ENCODE assay signal across 9 mouse cellular contexts in the genomic region with DNA sequence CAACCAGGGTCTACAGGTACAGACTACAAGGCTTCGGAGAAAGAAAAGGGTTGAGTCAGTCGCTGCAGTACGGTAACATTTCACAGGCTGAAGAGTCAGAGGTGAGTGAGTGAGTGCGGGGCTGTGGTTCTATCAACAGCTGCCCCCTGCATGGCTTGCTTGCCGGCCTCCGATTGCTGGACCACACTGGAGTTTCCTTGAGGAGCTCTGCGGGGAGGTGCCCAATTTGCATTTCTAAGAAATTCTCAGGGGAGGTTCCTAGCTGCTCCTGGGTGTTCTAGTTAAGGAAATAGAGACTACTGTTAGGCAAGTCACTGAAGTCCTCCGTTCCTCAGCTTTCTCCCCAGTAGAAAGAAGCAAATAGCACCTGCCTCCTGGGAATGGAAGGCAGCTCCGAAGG. TPM values are rescaled to one million over a fixed set of nuclear protein-coding genes. Genes with fewer than 3 reads are reported as not detected.
A peak's percentile ranks its signal among the peaks of the same experiment; 100 is the strongest.
DNase-seq lines count a peak whose midpoint lies in the region; ATAC-seq and TF ChIP-seq lines count a peak whose summit lies in the region.
"Had no signal": no experiment of that assay in that cellular context is flagged by ENCODE, and none has a peak within 500 bp of the region (broad histone marks: within the 10 kb centered on the region; RNA-seq: fewer than 3 reads in every experiment).

No protein-coding gene starts in this region.

- peaks cover 13% of the 10 kb centered on the region; the same call in 1 of the 2 replicates for H3K4me1 ChIP-seq in lung, postnatal 0 days (ENCODE audit: insufficient read depth, low read depth, low read length)
- 0 out of 2 replicates have a peak, but pooled peaks cover 4% of the 10 kb centered on the region for H3K4me1 ChIP-seq in lung, adult 2 months (ENCODE audit: control insufficient read depth, insufficient read depth, low read length)
- peaks cover 32% of the 10 kb centered on the region for H3K4me1 ChIP-seq in forebrain, embryonic 10.5 days
- peaks cover 16% of the 10 kb centered on the region for H3K4me1 ChIP-seq in limb, embryonic 14.5 days (ENCODE audit: control insufficient read depth, insufficient read depth, low read length)
- peaks cover 13% of the 10 kb centered on the region; the same call in 1 of the 2 replicates for H3K4me1 ChIP-seq in stomach, embryonic 14.5 days (ENCODE audit: control insufficient read depth, insufficient read depth, low read length)

- H3K27me3 ChIP-seq in lung, postnatal 0 days (replicated peaks; ENCODE audit: insufficient read depth, low read length) = no peaks in the 10 kb centered on the region
- H3K27me3 ChIP-seq in forebrain, embryonic 10.5 days (ENCODE audit: poor library complexity, severe bottlenecking) = peaks cover 51% of the 10 kb centered on the region
- H3K27me3 ChIP-seq in limb, embryonic 14.5 days (ENCODE audit: control insufficient read depth, insufficient read depth, low read length) = no peaks in the 10 kb centered on the region
- no peaks in the 10 kb centered on the region for H3K27me3 ChIP-seq in stomach, embryonic 14.5 days (ENCODE audit: control insufficient read depth, insufficient read depth, low read length)

- no peak for TF ChIP-seq CTCF in lung, postnatal 0 days (IDR thresholded peaks at IDR 0.05)
- no peak for TF ChIP-seq CTCF in lung, adult 2 months (IDR thresholded peaks at IDR 0.05; ENCODE audit: insufficient read depth, low read length)

- no peak for TF ChIP-seq POLR2A in lung, adult 2 months (IDR thresholded peaks at IDR 0.05; ENCODE audit: borderline replicate concordance, extremely low read depth, low read depth, low read length)
- no peak for TF ChIP-seq POLR2A in limb, embryonic 14.5 days (IDR thresholded peaks at IDR 0.05; ENCODE audit: borderline replicate concordance, extremely low read depth, insufficient read depth, insufficient read length)

- no peaks in the 10 kb centered on the region for H3K9me3 ChIP-seq in lung, postnatal 0 days (ENCODE audit: low read length)
- no peaks in the 10 kb centered on the region for H3K9me3 ChIP-seq in forebrain, embryonic 10.5 days
- no peaks in the 10 kb centered on the region for H3K9me3 ChIP-seq in limb, embryonic 14.5 days (ENCODE audit: control insufficient read depth, low read length)
- no peaks in the 10 kb centered on the region for H3K9me3 ChIP-seq in stomach, embryonic 14.5 days (ENCODE audit: control insufficient read depth, low read depth, low read length)

- H3K9ac ChIP-seq in lung, postnatal 0 days (replicated peaks; ENCODE audit: low read depth) = 0 out of 2 replicates have a peak overlapping the region, but pooled peaks have one; percentile 65
- H3K9ac ChIP-seq in limb, embryonic 14.5 days (ENCODE audit: low read depth, low read length, severe bottlenecking) = peak overlapping the region; percentile 80
- no peak overlapping the region for H3K9ac ChIP-seq in stomach, embryonic 14.5 days (replicated peaks; ENCODE audit: low read depth, low read length)

- H3K27ac ChIP-seq in lung, postnatal 0 days (ENCODE audit: low read length) = no peak overlapping the region
- H3K27ac ChIP-seq in forebrain, embryonic 10.5 days = peak overlapping the region; percentile 91; the same call in 1 of the 2 replicates
- H3K27ac ChIP-seq in limb, embryonic 14.5 days (replicated peaks; ENCODE audit: low read depth, low read length) = no peak overlapping the region
- no peak overlapping the region for H3K27ac ChIP-seq in stomach, embryonic 14.5 days (ENCODE audit: low read length)

- DNase-seq in lung, postnatal 0 days (ENCODE audit: low spot score) = no peak
- DNase-seq in lung, adult 2 months = no peak
- DNase-seq in forebrain, embryonic 10.5 days (ENCODE audit: extremely low spot score, low spot score) = no peak
- no peak for DNase-seq in limb, embryonic 14.5 days (ENCODE audit: low spot score)
- DNase-seq in cerebellum, adult 11-12 months = no peak
- no peak for DNase-seq in adrenal gland, adult 8-10 months
- DNase-seq: adrenal gland, postnatal 14 days had no signal

- 33% methylated on average over 9 of the region's 9 CpGs for WGBS in lung, postnatal 0 days
- WGBS in lung, adult 2 months = 69% methylated on average over 9 of the region's 9 CpGs
- 3% methylated on average over 9 of the region's 9 CpGs for WGBS in forebrain, embryonic 10.5 days
- WGBS in limb, embryonic 14.5 days = 22% methylated on average over 9 of the region's 9 CpGs
- WGBS in stomach, embryonic 14.5 days = 22% methylated on average over 9 of the region's 9 CpGs

- peak overlapping the region; percentile 97 for H3K4me2 ChIP-seq in lung, postnatal 0 days (replicated peaks; ENCODE audit: low read depth, low read length)
- peak overlapping the region; percentile 77 for H3K4me2 ChIP-seq in limb, embryonic 14.5 days (replicated peaks; ENCODE audit: low read depth, low read length, severe bottlenecking)
- H3K4me2 ChIP-seq in stomach, embryonic 14.5 days (replicated peaks; ENCODE audit: low read depth, low read length) = peak overlapping the region; percentile 91

- ATAC-seq in lung, postnatal 0 days = no peak
- no peak for ATAC-seq in limb, embryonic 14.5 days (ENCODE audit: low FRiP score, low read depth)
- ATAC-seq in stomach, embryonic 14.5 days (ENCODE audit: insufficient number of reproducible peaks, insufficient read depth, low FRiP score, low read depth) = no peak
- ATAC-seq in cerebellum, adult (ENCODE audit: insufficient number of reproducible peaks, low FRiP score, low TSS enrichment) = no peak

- H3K4me3 ChIP-seq in lung, postnatal 0 days (ENCODE audit: low read depth, low read length) = peak overlapping the region; percentile 65; the same call in 1 of the 2 replicates
- no peak overlapping the region for H3K4me3 ChIP-seq in lung, adult 2 months (replicated peaks; ENCODE audit: extremely low read depth, low read depth, low read length)
- H3K4me3 ChIP-seq in forebrain, embryonic 10.5 days = peak overlapping the region; percentile 88
- peak overlapping the region; percentile 63 for H3K4me3 ChIP-seq in limb, embryonic 14.5 days (replicated peaks; ENCODE audit: low read length)
- peak overlapping the region; percentile 67 for H3K4me3 ChIP-seq in stomach, embryonic 14.5 days (ENCODE audit: low read depth, low read length)

- H3K36me3 ChIP-seq in lung, postnatal 0 days (ENCODE audit: insufficient read depth, low read length) = no peaks in the 10 kb centered on the region
- H3K36me3 ChIP-seq in forebrain, embryonic 10.5 days (replicated peaks) = no peaks in the 10 kb centered on the region; the same call in 1 of the 2 replicates
- peaks cover 14% of the 10 kb centered on the region for H3K36me3 ChIP-seq in limb, embryonic 14.5 days (ENCODE audit: control insufficient read depth, insufficient read depth, low read length)
- H3K36me3 ChIP-seq in stomach, embryonic 14.5 days (ENCODE audit: control insufficient read depth, insufficient read depth, low read length) = no peaks in the 10 kb centered on the region

- no peak for TF ChIP-seq EP300 in lung, postnatal 0 days (IDR thresholded peaks at IDR 0.05)

RNA-seq across cellular contexts. Expression of a gene that starts 2.1 kb away (rescaled TPM):
- polyA plus RNA-seq in lung, postnatal 0 days (2015; fragmentation: Nextera tagmentation; extraction: Ambion mirVana) = 16.0 and 16.8 TPM in 2 replicates
- polyA plus RNA-seq in lung, adult 2 months (2012; rRNA removed) = 12.0 and 13.9 TPM in 2 replicates
- 27.5 and 30.1 TPM in 2 replicates for polyA plus RNA-seq in forebrain, embryonic 10.5 days (2016; fragmentation: Nextera tagmentation; extraction: Ambion mirVana)
- polyA plus RNA-seq in limb, embryonic 14.5 days (2012; rRNA removed) = 37.5 and 39.9 TPM in 2 replicates
- polyA plus RNA-seq in limb, embryonic 14.5 days (2014; fragmentation: Nextera tagmentation; extraction: Ambion mirVana) = 22.4 and 23.9 TPM in 2 replicates
- 21.1 and 23.0 TPM in 2 replicates for polyA plus RNA-seq in stomach, embryonic 14.5 days (2014; fragmentation: Nextera tagmentation; extraction: Ambion mirVana)
- total RNA-seq in adrenal gland, adult 8-10 months (2022) = 10 to 100 TPM; 27.2 to 51.2 (median 40.8) TPM

RNA-seq across cellular contexts. Expression of a gene that starts 32.5 kb away (rescaled TPM):
- polyA plus RNA-seq in lung, postnatal 0 days (2015; fragmentation: Nextera tagmentation; extraction: Ambion mirVana) = not detected in 2 replicates
- 0.58 and 0.83 TPM in 2 replicates for polyA plus RNA-seq in lung, adult 2 months (2012; rRNA removed)
- not detected in 2 replicates for polyA plus RNA-seq in forebrain, embryonic 10.5 days (2016; fragmentation: Nextera tagmentation; extraction: Ambion mirVana)
- not detected in 2 replicates for polyA plus RNA-seq in limb, embryonic 14.5 days (2012; rRNA removed)
- polyA plus RNA-seq in limb, embryonic 14.5 days (2014; fragmentation: Nextera tagmentation; extraction: Ambion mirVana) = not detected in 2 replicates
- not detected in 2 replicates for polyA plus RNA-seq in stomach, embryonic 14.5 days (2014; fragmentation: Nextera tagmentation; extraction: Ambion mirVana)
- not detected for total RNA-seq in adrenal gland, adult 8-10 months (2022)
